Mouse (Mus musculus) heart, adult 2 months (tissue): ENCODE measurements at regions not wholly inside any gene's neighbourhood (a gene's known extent, or its start where the extent isn't known, plus 50 kb on each side); places are given as distances from the start of the nearest gene placed in this dataset.

ENCODE experiments used
- DNase-seq, 2 experiments: peaks; one replicate each; pipeline ENCODE4 v3.0.0; 2021
- H3K27ac ChIP-seq: fragments of 200-600 bp; 2 replicates; pipeline ENCODE4 v1.8.1; 2022
- H3K27me3 ChIP-seq: fragments of 200-500 bp; 2 replicates; pipeline ENCODE4 v1.6.1; 2012; ENCODE audit warnings: mild to moderate bottlenecking, low read length, inconsistent platforms, mixed read lengths; ENCODE audit not compliant: control insufficient read depth, insufficient read depth
- H3K36me3 ChIP-seq: fragments of 200-500 bp; 2 replicates; pipeline ENCODE4 v1.6.1; 2012; ENCODE audit warnings: low read length, inconsistent platforms; ENCODE audit not compliant: control insufficient read depth, insufficient read depth
- H3K4me1 ChIP-seq: fragments of 200-500 bp; 2 replicates; pipeline ENCODE4 v1.6.1; 2011; ENCODE audit warnings: low read length; ENCODE audit not compliant: control insufficient read depth, insufficient read depth
- H3K4me3 ChIP-seq: fragments of 200-600 bp; 2 replicates; pipeline ENCODE4 v1.8.1; 2022
- H3K79me2 ChIP-seq: fragments of 200-500 bp; replicated peaks from 2 replicates; pipeline ENCODE4 v1.6.1; 2012; ENCODE audit warnings: mild to moderate bottlenecking, inconsistent platforms, low read length, moderate library complexity, mixed read lengths; ENCODE audit not compliant: control insufficient read depth, insufficient read depth
- H3K9ac ChIP-seq: fragments of 200-500 bp; 2 replicates; pipeline ENCODE4 v1.6.1; 2012; ENCODE audit warnings: low read depth, mild to moderate bottlenecking, control low read depth, inconsistent platforms, low read length, mixed read lengths
- CTCF ChIP-seq: fragments of 200-600 bp; IDR thresholded peaks from 2 replicates; pipeline ENCODE4 v1.8.1; 2022; ENCODE audit warnings: antibody characterized with exemption, mild to moderate bottlenecking, moderate library complexity
- EP300 ChIP-seq: fragments of 200-500 bp; IDR thresholded peaks from 2 replicates; pipeline ENCODE4 v1.6.1; 2011; ENCODE audit warnings: low read depth, low read length, control low read depth; ENCODE audit not compliant: insufficient read depth
- POLR2A ChIP-seq: fragments of 200-500 bp; IDR thresholded peaks from 2 replicates; pipeline ENCODE4 v1.6.1; 2011; ENCODE audit warnings: mild to moderate bottlenecking, low read depth, low read length, control low read depth; ENCODE audit not compliant: insufficient read depth
- WGBS: fragments of 180-500 bp; shearing (Covaris S2); methylation state at CpG from one replicate; pipeline ENCODE4 v1.1.7; 2018; 5-methylcytosine and 5-hydroxymethylcytosine counted together
- intact Hi-C: fragments of 180-260 bp; cut with DNase I; formaldehyde crosslinking; loops from one replicate; pipeline ENCODE4 v1.15.1; 2025

DNA sequence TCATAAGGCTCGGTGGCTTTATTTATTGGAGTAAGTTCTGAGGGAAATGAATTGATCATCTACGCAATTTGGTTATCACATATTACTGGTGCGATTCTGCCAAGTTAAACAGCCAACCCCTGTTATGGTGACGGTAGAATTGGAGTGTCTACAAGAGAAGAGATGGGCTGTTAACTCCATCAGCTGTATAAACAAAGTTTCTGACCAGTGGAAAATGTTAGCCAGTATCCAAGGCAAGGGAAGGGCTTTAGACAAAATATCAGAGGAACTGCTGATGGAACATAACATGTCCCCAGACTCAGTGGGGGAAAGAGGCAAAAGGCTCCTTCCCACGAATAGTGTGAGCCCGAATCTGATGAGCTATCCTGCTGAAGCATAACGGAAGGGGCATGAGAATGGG is 560.9 kb downstream of the Ebf1 start:
- peaks cover 2% of the 10 kb centered on the region for H3K4me1 ChIP-seq
- no peak overlapping the region for H3K4me3 ChIP-seq
- no peak overlapping the region for H3K9ac ChIP-seq
- no peaks in the 10 kb centered on the region for H3K27me3 ChIP-seq
- DNase-seq = no peak
- no peaks in the 10 kb centered on the region for H3K36me3 ChIP-seq
- intact Hi-C loops = no loop called here
- H3K27ac ChIP-seq = peak overlapping the region; percentile 48
- H3K79me2 ChIP-seq = no peaks in the 10 kb centered on the region
- 36% methylated on average over 7 of the region's 7 CpGs for WGBS
- TF ChIP-seq CTCF = no peak
- TF ChIP-seq POLR2A = no peak
- TF ChIP-seq EP300 = no peak

DNA sequence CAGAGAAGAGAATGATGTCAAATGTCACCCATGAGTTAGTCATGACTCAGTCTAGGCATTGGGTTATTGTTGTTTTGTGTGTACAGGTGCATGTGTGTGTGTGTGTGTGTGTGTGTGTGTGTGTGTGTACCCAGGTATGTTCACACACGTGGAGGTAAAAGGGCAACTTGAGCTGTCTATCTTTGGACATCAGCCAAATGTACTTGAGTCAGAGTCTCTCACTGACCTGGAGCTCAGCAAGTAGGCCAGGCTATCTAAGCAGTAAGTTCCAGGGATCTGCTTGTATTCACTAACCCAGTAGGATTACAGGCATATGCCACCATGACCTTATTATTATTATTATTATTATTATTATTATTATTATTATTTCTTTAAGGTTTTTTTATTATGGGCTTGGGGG is 561.9 kb downstream of the Ebf1 start:
- no peak overlapping the region for H3K4me3 ChIP-seq
- 0 out of 2 replicates have a peak overlapping the region, but pooled peaks have one; percentile 48 for H3K27ac ChIP-seq
- intact Hi-C loops = no loop called here
- no peak for TF ChIP-seq POLR2A
- TF ChIP-seq EP300 = no peak
- no peak for TF ChIP-seq CTCF
- H3K36me3 ChIP-seq = no peaks in the 10 kb centered on the region
- DNase-seq = no peak
- WGBS = 44% methylated on average over 1 of the region's 1 CpGs
- H3K4me1 ChIP-seq = peaks cover 2% of the 10 kb centered on the region
- H3K27me3 ChIP-seq = no peaks in the 10 kb centered on the region
- no peaks in the 10 kb centered on the region for H3K79me2 ChIP-seq
- no peak overlapping the region for H3K9ac ChIP-seq

DNA sequence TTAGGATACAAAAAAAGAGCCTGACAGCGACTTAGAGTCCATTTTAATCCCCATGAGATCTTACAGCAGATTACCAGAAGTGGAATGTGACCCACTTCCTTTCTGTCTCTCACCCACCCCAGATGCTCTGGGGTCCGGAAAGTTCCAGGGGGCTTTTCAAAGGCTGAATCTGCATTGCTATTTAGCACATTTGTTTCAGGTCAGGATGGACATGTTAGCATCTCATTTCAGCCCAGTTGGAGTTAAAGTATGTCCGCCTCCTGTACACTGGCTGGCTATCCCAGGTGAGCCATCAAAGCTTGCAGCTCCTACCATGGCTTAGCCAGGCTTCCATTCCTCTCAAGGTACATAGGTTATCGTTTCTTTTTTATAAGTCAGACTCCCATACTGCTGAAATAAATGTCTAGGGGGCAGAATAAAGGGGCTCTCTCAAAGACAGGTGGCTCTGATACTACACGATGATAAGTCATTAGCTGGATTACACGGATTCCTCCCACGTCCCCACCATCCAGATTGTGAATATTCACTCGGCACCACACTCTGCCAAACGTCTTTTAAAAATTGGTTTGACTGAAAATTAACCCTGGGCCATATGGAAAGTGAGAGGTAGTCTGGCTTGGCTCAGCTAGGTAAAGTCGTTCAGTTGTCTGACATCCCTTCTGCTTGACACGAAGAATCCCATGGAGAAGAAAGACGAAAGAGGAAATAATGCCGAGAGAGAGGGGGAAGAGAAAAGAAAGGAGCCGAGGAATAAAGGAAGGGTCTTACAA is 573.7 kb downstream of the Ebf1 start:
- H3K27ac ChIP-seq = no peak overlapping the region
- H3K27me3 ChIP-seq = no peaks in the 10 kb centered on the region
- no peak for TF ChIP-seq POLR2A
- no peak overlapping the region for H3K4me3 ChIP-seq
- no peak for DNase-seq
- H3K9ac ChIP-seq = no peak overlapping the region
- 69% methylated on average over 14 of the region's 14 CpGs for WGBS
- no peaks in the 10 kb centered on the region for H3K4me1 ChIP-seq
- no peaks in the 10 kb centered on the region for H3K36me3 ChIP-seq
- intact Hi-C loops = no loop called here
- no peaks in the 10 kb centered on the region for H3K79me2 ChIP-seq

DNA sequence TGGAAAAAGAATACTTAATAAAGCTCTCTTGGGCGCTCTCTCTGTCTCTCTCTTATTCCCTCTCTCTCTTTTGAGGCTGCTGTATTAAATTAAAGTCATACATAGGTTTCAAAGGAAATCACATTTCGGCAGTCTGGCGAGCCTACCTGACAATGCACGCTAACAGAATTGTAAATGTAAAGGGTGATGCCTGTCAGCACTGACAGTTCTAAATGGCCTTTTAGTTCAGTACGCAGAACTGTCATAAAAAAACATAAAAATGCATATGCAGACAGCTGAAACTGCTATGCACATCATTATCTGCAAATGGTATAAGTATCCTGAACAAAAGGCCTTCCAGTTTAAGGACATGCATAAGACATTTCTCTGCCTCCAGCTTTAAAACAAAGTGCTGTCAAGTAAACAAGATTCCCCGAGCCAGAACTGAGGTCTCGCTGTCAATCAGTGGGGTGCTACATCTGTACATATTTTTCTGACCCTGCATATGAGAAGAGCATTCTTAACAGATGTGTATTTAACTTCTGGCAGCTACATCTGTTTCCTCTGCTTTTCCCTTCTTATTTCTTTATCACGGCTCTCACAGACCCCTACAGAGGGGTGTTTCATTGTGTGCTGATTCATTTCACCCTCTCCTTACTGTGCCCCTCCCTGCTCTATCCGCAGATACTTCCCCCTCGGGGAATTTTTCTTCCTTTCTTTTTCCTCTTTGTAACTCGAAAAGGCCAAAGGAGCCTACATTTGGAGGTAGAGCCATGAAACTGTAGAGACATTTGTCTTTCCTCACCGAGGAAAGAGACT is 574.5 kb downstream of the Ebf1 start:
- no peak for TF ChIP-seq EP300
- TF ChIP-seq CTCF = no peak
- no peak for TF ChIP-seq POLR2A
- Histone ChIP-seq H3K4me3 (no peak overlapping the region), H3K4me1 (no peaks in the 10 kb centered on the region; the same call in 1 of the 2 replicates), H3K79me2 (no peaks in the 10 kb centered on the region), H3K27ac (no peak overlapping the region), H3K9ac (no peak overlapping the region), H3K27me3 (no peaks in the 10 kb centered on the region), H3K36me3 (no peaks in the 10 kb centered on the region)
- intact Hi-C loops = no loop called here
- DNase-seq = no peak
- WGBS = 56% methylated on average over 12 of the region's 12 CpGs

- no peaks in the 10 kb centered on the region for H3K79me2 ChIP-seq
- no peak for DNase-seq
- no peaks in the 10 kb centered on the region for H3K36me3 ChIP-seq
- no peak overlapping the region for H3K9ac ChIP-seq
- no peak for TF ChIP-seq EP300
- H3K4me1 ChIP-seq = no peaks in the 10 kb centered on the region; the same call in 1 of the 2 replicates
- no peaks in the 10 kb centered on the region for H3K27me3 ChIP-seq
- no peak overlapping the region for H3K4me3 ChIP-seq
- WGBS = 71% methylated on average over 5 of the region's 5 CpGs
- H3K27ac ChIP-seq = no peak overlapping the region
- intact Hi-C loops = no loop called here
These were observed 576.2 kb downstream of the Ebf1 start for GRCm38 (mm10) chr11:45193319-45193718.

- Histone ChIP-seq H3K27me3 (no peaks in the 10 kb centered on the region), H3K9ac (no peak overlapping the region), H3K4me1 (no peaks in the 10 kb centered on the region; the same call in 1 of the 2 replicates), H3K27ac (peak overlapping the region; percentile 51; the same call in 1 of the 2 replicates), H3K79me2 (no peaks in the 10 kb centered on the region), H3K4me3 (no peak overlapping the region), H3K36me3 (no peaks in the 10 kb centered on the region)
- DNase-seq = peak in 1 of 2 experiments; percentile 12
- TF ChIP-seq EP300 = no peak
- no peak for TF ChIP-seq CTCF
- TF ChIP-seq POLR2A = no peak
- intact Hi-C loops = no loop called here
- 33% methylated on average over 4 of the region's 4 CpGs for WGBS
These were observed 582.4 kb downstream of the Ebf1 start for GRCm38 (mm10) chr11:45199520-45199919.
